Mouse (Mus musculus) v-Abl transformed pro-B cells (cell line): ENCODE data around the gene Pbx3.

Experiments used
- in situ Hi-C, 2 experiments: fragments of 400-800 bp; cut with MboI; formaldehyde crosslinking; loops; one replicate each; pipeline ENCODE4 v1.15.1; 2025; ENCODE audit not compliant: unreplicated experiment in 2 of 2

Gene Pbx3

GRCm38 (mm10) chr2:34234274-34234673 lies 138.7 kb downstream of the Pbx3 start:
- in situ Hi-C loops, result no loop called here

- in situ Hi-C loops, result no loop called here
These were observed 139.7 kb downstream of the Pbx3 start for GRCm38 (mm10) chr2:34233271-34233670.

GRCm38 (mm10) chr2:34227688-34228087 lies 145.3 kb downstream of the Pbx3 start:
- in situ Hi-C loops, result no loop called here

- in situ Hi-C loops, result no loop called here
These were observed 147.5 kb downstream of the Pbx3 start for GRCm38 (mm10) chr2:34225470-34225869.

GRCm38 (mm10) chr2:34221477-34221876 lies 151.5 kb downstream of the Pbx3 start:
- in situ Hi-C loops, result no loop called here

- in situ Hi-C loops, result no loop called here
These were observed 153.8 kb downstream of the Pbx3 start for GRCm38 (mm10) chr2:34219150-34219549.

GRCm38 (mm10) chr2:34217596-34217995 lies 155.3 kb downstream of the Pbx3 start:
- in situ Hi-C loops, result no loop called here

GRCm38 (mm10) chr2:34215496-34215895 lies 157.4 kb downstream of the Pbx3 start:
- in situ Hi-C loops, result no loop called here

GRCm38 (mm10) chr2:34212418-34212817 lies 160.5 kb downstream of the Pbx3 start:
- in situ Hi-C loops, result no loop called here

GRCm38 (mm10) chr2:34204797-34205196 lies 168.1 kb downstream of the Pbx3 start:
- in situ Hi-C loops, result no loop called here

GRCm38 (mm10) chr2:34204325-34204724 lies 168.6 kb downstream of the Pbx3 start:
- in situ Hi-C loops, result no loop called here

- in situ Hi-C loops, result no loop called here
These were observed 178.8 kb downstream of the Pbx3 start for GRCm38 (mm10) chr2:34193870-34194820.

GRCm38 (mm10) chr2:34193276-34193675 lies 179.7 kb downstream of the Pbx3 start:
- in situ Hi-C loops, result no loop called here

- in situ Hi-C loops, result no loop called here
These were observed 185.6 kb downstream of the Pbx3 start for GRCm38 (mm10) chr2:34187366-34187765.

- in situ Hi-C loops, result no loop called here
These were observed 191.3 kb downstream of the Pbx3 start for GRCm38 (mm10) chr2:34181600-34181999.

GRCm38 (mm10) chr2:34179299-34179698 lies 193.6 kb downstream of the Pbx3 start:
- in situ Hi-C loops, result no loop called here

- in situ Hi-C loops, result no loop called here
These were observed 194.3 kb downstream of the Pbx3 start for GRCm38 (mm10) chr2:34178653-34179052.

- in situ Hi-C loops, result no loop called here
These were observed 202.5 kb downstream of the Pbx3 start for GRCm38 (mm10) chr2:34170424-34170823.

GRCm38 (mm10) chr2:34169626-34170025 lies 203.3 kb downstream of the Pbx3 start:
- in situ Hi-C loops, result no loop called here

- in situ Hi-C loops, result no loop called here
These were observed 204.8 kb downstream of the Pbx3 start for GRCm38 (mm10) chr2:34168191-34168590.

GRCm38 (mm10) chr2:34162484-34162883 lies 210.5 kb downstream of the Pbx3 start:
- in situ Hi-C loops, result no loop called here

GRCm38 (mm10) chr2:34157746-34158145 lies 215.2 kb downstream of the Pbx3 start:
- in situ Hi-C loops, result no loop called here
